Mouse (Mus musculus): ENCODE data around the gene Tsnaxip1. TPM values are rescaled to one million over a fixed set of nuclear protein-coding genes. Genes with fewer than 3 reads are reported as not detected.
A peak's percentile ranks its signal among the peaks of the same experiment; 100 is the strongest.

Tsnaxip1 gene
- polyA plus RNA-seq, 1 experiment from 2014 or later = 2.9 TPM

DNA sequence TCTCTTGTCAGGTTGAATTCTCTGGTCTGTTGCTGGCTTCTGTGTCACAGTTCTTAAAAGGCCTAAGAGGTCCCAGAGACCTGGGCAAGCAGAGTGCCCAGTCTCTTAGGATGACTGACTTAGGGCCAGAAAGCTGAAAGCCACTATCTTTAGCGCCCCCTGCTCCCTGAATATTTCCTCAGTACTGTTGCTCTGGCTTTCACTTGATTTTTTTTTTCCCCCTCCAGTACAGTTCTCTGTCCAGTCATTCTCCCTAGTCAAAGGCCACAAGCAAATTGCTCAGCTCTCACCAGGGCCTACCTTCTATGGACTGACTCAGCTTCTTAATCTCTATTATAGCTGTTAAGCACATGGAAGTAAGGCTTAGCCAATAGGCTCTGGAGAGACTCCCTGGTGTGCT lies 34.4 kb downstream of the Tsnaxip1 start:
- ATAC-seq = no peak
- no peak overlapping the region for H3K4me3 ChIP-seq (ENCODE audit: low read depth, low read length)
- 6% methylated on average over 1 of the region's 1 CpGs for WGBS
- peak overlapping the region; percentile 86 for H3K4me2 ChIP-seq (replicated peaks; ENCODE audit: low read depth, low read length)
- H3K4me1 ChIP-seq (ENCODE audit: insufficient read depth, low read depth, low read length) = peaks cover 17% of the 10 kb centered on the region
- no peaks in the 10 kb centered on the region for H3K9me3 ChIP-seq (ENCODE audit: low read length)
- H3K27me3 ChIP-seq (replicated peaks; ENCODE audit: insufficient read depth, low read length) = no peaks in the 10 kb centered on the region
- TF ChIP-seq CTCF (IDR thresholded peaks at IDR 0.05) (peak; percentile 52), EP300 (IDR thresholded peaks at IDR 0.05) (no peak)
- peak overlapping the region; percentile 75 for H3K9ac ChIP-seq (replicated peaks; ENCODE audit: low read depth)
- peak; percentile 61 for DNase-seq (ENCODE audit: low spot score)
- H3K27ac ChIP-seq (ENCODE audit: low read length) = no peak overlapping the region
- H3K36me3 ChIP-seq (ENCODE audit: insufficient read depth, low read length) = no peaks in the 10 kb centered on the region

DNA sequence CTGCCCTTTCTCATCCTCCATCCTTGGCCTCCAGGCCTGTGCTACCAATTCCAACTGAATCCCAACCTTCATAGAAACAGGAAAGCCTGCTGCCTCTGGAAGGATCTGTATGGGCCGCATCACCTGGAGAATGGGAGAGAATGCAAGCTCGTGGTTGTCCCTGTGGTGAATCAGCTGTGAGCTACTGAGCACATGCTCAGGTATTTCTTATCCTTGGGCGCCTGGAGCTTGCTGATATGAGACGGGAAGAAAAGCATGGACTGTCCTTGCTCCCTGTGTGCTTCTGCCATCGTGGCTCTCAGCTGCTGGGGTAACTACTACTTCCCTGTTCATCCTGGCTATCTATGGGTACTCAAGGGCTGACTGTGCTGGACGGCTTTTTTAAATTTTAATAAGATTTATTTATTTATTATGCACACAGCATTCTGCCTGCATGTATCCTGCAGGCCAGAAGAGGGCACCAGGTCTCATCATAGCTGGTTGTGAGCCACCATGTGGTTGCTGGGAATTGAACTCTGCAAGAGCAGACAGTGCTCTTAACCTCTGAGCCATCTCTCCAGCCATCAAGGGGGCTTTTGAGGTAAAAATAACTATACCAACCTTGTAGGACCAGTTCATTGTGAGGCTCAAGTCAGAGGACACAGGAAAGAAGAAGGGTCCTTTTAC lies 39.0 kb downstream of the Tsnaxip1 start:
- peak; percentile 61 for TF ChIP-seq CTCF (IDR thresholded peaks at IDR 0.05)
- no peak for TF ChIP-seq EP300 (IDR thresholded peaks at IDR 0.05)
- Histone ChIP-seq H3K9me3 (ENCODE audit: low read length) (no peaks in the 10 kb centered on the region), H3K36me3 (ENCODE audit: insufficient read depth, low read length) (no peaks in the 10 kb centered on the region), H3K9ac (replicated peaks; ENCODE audit: low read depth) (no peak overlapping the region), H3K4me1 (ENCODE audit: insufficient read depth, low read depth, low read length) (peaks cover 3% of the 10 kb centered on the region), H3K27ac (ENCODE audit: low read length) (no peak overlapping the region), H3K4me2 (replicated peaks; ENCODE audit: low read depth, low read length) (no peak overlapping the region), H3K27me3 (replicated peaks; ENCODE audit: insufficient read depth, low read length) (no peaks in the 10 kb centered on the region), H3K4me3 (ENCODE audit: low read depth, low read length) (no peak overlapping the region)
- WGBS = 87% methylated on average over 6 of the region's 6 CpGs
- DNase-seq (ENCODE audit: low spot score) = no peak
- ATAC-seq = no peak

DNA sequence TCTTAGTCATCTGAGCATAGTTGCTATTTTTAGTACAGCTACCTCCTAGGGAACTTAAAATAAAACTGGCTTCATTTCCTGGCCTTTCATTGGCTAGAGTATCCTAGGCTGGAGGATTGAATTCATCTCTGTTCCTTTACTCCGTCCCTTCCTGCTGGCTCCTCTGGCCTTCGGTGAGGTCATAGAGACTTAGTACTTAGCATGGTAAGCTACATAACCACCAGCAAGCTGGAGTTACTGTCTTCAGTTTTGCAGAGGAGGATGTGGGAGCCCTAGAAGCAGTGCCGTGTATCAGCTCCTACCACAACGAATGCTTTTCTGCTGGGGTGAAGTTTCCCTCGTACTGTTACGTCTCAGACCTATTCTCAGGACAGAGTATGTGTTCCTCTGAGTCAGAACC lies 46.8 kb downstream of the Tsnaxip1 start:
- DNase-seq (ENCODE audit: low spot score) (peak; percentile 21), ATAC-seq (peak; percentile 77)
- 60% methylated on average over 6 of the region's 6 CpGs for WGBS
- Histone ChIP-seq H3K27me3 (replicated peaks; ENCODE audit: insufficient read depth, low read length) (no peaks in the 10 kb centered on the region), H3K36me3 (ENCODE audit: insufficient read depth, low read length) (peaks cover 18% of the 10 kb centered on the region; the same call in 1 of the 2 replicates), H3K4me1 (ENCODE audit: insufficient read depth, low read depth, low read length) (no peaks in the 10 kb centered on the region), H3K4me2 (replicated peaks; ENCODE audit: low read depth, low read length) (no peak overlapping the region), H3K27ac (ENCODE audit: low read length) (peak overlapping the region; percentile 32), H3K9me3 (ENCODE audit: low read length) (no peaks in the 10 kb centered on the region), H3K4me3 (ENCODE audit: low read depth, low read length) (no peak overlapping the region), H3K9ac (replicated peaks; ENCODE audit: low read depth) (no peak overlapping the region)
- TF ChIP-seq CTCF (IDR thresholded peaks at IDR 0.05) = no peak
- TF ChIP-seq EP300 (IDR thresholded peaks at IDR 0.05) = no peak

DNA sequence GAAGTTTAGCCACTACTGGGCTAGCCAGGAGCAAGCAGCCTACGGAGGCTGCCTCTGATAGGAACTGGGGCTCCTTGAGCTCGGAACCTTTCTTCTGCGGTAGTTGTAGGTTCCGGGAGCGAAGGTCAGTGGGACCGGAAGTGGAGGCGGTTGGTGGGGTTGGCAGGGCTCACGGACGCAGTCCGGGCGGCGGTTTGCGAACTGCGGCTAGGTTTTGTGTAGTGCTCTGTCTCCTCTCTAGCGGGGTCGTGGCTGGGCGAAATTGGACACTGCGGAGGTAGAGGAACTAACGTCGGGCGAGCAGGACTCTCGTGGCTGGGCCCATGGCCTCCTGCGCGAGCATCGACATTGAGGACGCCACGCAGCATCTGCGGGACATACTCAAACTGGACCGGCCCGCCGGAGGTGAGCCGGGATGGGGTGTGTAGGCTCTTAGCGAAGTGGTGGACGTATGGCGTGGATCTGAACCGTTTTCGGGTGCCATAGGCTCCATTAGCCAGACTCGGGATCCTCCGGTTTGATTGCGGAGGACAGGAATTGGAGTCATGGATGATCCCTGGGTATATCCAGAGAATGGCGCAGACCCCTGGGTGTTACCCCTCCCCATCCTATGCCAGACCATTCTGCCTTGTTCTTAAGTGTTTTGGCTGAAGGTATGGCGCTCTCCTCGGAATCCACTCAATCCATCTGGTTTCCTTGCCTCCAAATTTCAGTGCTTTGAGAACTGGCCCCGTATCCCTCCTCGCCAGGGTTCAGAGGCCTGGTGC lies 53.4 kb downstream of the Tsnaxip1 start, which contains the start of gene Edc4:
Gene Edc4, plus strand, starts transcription at position 128 of the 767 bp plus-strand sequence.
- Histone ChIP-seq H3K27ac (ENCODE audit: low read length) (peak within 1 kb of the TSS; percentile 34; the same call in 1 of the 2 replicates), H3K4me1 (ENCODE audit: insufficient read depth, low read depth, low read length) (peaks cover 5% of the 10 kb centered on the region; the same call in 1 of the 2 replicates), H3K9me3 (ENCODE audit: low read length) (no peaks in the 10 kb centered on the region), H3K4me3 (ENCODE audit: low read depth, low read length) (peak within 1 kb of the TSS; percentile 87), H3K36me3 (ENCODE audit: insufficient read depth, low read length) (peaks cover 27% of the 10 kb centered on the region), H3K27me3 (replicated peaks; ENCODE audit: insufficient read depth, low read length) (no peaks in the 10 kb centered on the region), H3K4me2 (replicated peaks; ENCODE audit: low read depth, low read length) (peak within 1 kb of the TSS; percentile 86), H3K9ac (replicated peaks; ENCODE audit: low read depth) (peak within 1 kb of the TSS; percentile 94)
- under 1% methylated on average over 45 of the region's 45 CpGs for WGBS
- peak; percentile 86 for DNase-seq (ENCODE audit: low spot score)
- ATAC-seq = peak; percentile 92
- TF ChIP-seq CTCF (IDR thresholded peaks at IDR 0.05) (no peak; the same call in 1 of the 2 replicates), EP300 (IDR thresholded peaks at IDR 0.05) (peak; percentile 27; the same call in 1 of the 2 replicates)

DNA sequence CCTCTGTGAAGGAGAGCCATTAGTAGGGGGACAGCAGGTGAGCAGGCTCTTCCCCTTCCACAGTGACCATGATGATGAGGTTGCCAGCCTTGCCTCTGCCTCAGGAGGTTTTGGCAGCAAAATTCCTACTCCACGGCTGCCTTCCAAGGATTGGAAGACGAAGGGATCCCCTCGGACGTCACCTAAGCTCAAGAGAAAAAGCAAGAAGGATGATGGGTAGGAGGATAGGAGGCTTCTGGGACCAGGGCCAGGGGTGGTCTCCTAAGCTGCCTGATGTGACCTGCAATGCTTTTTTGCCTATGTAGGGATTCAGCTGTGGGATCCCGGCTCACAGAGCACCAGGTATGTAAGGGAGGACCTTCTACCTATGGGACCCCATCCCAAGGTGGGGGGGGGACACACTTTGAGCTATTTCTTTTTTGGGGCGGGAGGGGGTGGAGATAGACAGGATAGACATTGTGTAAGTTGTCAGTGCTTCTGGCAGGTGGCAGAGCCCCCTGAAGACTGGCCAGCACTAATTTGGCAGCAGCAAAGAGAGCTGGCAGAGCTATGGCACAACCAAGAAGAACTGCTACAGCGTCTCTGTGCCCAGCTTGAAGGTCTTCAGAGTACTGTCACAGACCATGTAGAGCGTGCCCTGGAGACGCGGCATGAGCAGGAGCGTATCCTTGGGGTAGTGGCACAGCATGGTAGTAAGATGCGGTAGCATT lies 62.4 kb downstream of the Tsnaxip1 start:
- ATAC-seq (no peak), DNase-seq (ENCODE audit: low spot score) (no peak)
- H3K4me2 ChIP-seq (replicated peaks; ENCODE audit: low read depth, low read length) = no peak overlapping the region
- H3K4me3 ChIP-seq (ENCODE audit: low read depth, low read length) = no peak overlapping the region
- no peaks in the 10 kb centered on the region for H3K4me1 ChIP-seq (ENCODE audit: insufficient read depth, low read depth, low read length)
- H3K9me3 ChIP-seq (ENCODE audit: low read length) = no peaks in the 10 kb centered on the region
- H3K27ac ChIP-seq (ENCODE audit: low read length) = no peak overlapping the region
- 91% methylated on average over 12 of the region's 12 CpGs for WGBS
- H3K9ac ChIP-seq (replicated peaks; ENCODE audit: low read depth) = no peak overlapping the region
- no peaks in the 10 kb centered on the region for H3K27me3 ChIP-seq (replicated peaks; ENCODE audit: insufficient read depth, low read length)
- TF ChIP-seq EP300 (IDR thresholded peaks at IDR 0.05) (no peak), CTCF (IDR thresholded peaks at IDR 0.05) (no peak)
- peaks cover 64% of the 10 kb centered on the region for H3K36me3 ChIP-seq (ENCODE audit: insufficient read depth, low read length)

DNA sequence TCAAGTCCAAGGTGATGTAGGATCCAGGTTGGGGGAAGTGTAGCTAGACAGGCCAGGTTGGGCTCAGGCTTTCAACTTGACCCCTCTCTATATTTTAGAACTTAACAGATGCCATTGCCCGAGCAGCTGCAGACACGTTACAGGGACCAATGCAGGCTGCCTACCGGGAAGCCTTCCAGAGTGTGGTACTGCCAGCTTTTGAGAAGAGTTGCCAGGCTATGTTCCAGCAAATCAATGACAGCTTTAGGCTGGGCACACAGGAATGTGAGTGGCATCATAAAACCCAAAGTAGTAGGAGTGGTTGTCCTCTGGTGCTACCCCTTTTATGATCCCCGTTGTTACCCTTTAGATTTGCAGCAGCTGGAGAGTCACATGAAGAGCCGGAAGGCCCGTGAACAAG lies 63.3 kb downstream of the Tsnaxip1 start:
- Histone ChIP-seq H3K27ac (ENCODE audit: low read length) (no peak overlapping the region), H3K4me1 (ENCODE audit: insufficient read depth, low read depth, low read length) (no peaks in the 10 kb centered on the region), H3K4me3 (ENCODE audit: low read depth, low read length) (no peak overlapping the region), H3K9me3 (ENCODE audit: low read length) (no peaks in the 10 kb centered on the region), H3K36me3 (ENCODE audit: insufficient read depth, low read length) (peaks cover 54% of the 10 kb centered on the region), H3K9ac (replicated peaks; ENCODE audit: low read depth) (no peak overlapping the region), H3K4me2 (replicated peaks; ENCODE audit: low read depth, low read length) (no peak overlapping the region), H3K27me3 (replicated peaks; ENCODE audit: insufficient read depth, low read length) (no peaks in the 10 kb centered on the region)
- TF ChIP-seq EP300 (IDR thresholded peaks at IDR 0.05) (no peak), CTCF (IDR thresholded peaks at IDR 0.05) (no peak)
- WGBS = 89% methylated on average over 6 of the region's 6 CpGs
- no peak for DNase-seq (ENCODE audit: low spot score)
- no peak for ATAC-seq
